Mouse (Mus musculus): Measurements from ENCODE around the gene Ankrd39.

Ankrd39 gene

GRCm38 (mm10) chr1:36572140-36572700 lies 25.0 kb upstream of the Ankrd39 start:
- no peak for DNase-seq

- peak; percentile 76 to 78 for DNase-seq
Measured at GRCm38 (mm10) chr1:36571627-36572026, 24.4 kb upstream of the Ankrd39 start.

DNA sequence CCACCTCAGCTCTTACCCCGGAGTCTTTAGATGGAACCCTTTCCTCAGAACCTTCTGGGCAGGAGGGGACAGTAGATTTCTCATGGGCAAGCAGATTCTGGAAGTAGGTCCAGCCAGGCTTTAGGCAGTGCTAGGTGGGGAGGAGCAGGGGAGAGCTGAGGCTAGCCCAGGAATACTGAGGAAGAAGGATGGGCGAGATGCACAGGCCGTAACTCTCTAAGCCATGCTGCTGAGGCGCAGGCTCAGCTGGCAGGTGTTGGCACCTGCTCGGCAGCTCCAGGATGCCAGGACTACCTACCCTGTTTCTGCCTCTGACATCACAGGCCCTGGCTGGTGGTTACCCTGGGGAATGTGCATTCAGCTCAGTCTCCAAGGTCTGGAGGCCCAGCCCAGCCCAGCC lies 23.1 kb upstream of the Ankrd39 start:
- no peak for DNase-seq

DNA sequence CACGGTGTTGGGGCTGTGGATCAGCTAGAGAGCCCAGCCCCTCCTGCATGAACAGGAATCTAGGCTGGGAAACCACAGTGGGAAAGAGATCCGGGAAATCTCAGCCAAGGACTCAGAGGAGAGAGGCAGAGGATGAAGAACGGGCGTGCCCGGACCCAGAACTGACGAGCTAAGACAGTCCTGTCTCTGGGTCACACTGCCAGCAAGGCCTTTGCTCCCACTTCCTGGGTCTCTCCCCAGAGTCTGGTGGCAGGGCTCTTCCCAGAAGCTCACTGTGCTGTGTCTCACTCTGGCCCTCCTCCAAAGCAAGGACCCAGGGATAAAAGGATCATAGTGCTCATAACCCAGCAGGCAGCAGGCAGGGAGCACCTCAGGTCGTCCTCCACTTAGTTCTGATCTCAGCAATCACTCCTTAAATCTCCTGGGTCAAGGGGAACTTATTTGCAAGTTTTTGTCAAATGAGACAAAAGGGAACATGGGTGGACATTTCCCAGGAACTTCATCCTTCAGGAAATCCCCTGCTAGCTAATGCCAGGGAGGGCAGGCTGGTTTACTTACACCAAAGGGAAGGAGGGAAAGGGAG lies 22.5 kb upstream of the Ankrd39 start:
- no peak for DNase-seq

DNA sequence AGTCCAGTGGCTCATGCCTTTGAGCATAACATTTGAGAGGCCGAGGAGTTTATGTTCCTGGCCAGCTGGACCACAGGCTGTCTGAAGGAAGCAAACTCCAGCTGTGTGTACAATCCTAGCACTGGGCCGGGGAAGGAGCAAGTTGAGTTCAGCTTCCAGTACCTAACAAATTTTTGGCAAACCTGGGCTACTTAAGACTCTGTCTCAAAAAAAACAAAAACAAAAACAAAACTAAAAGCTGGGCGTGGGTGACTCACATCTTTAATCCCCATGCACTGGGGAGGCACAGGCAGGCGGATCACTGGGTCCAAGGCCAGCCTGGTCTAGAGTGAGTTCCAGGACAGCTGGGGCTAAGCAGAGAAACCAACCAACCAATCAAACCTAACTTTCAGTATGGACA lies 21.5 kb upstream of the Ankrd39 start:
- no peak for DNase-seq

DNA sequence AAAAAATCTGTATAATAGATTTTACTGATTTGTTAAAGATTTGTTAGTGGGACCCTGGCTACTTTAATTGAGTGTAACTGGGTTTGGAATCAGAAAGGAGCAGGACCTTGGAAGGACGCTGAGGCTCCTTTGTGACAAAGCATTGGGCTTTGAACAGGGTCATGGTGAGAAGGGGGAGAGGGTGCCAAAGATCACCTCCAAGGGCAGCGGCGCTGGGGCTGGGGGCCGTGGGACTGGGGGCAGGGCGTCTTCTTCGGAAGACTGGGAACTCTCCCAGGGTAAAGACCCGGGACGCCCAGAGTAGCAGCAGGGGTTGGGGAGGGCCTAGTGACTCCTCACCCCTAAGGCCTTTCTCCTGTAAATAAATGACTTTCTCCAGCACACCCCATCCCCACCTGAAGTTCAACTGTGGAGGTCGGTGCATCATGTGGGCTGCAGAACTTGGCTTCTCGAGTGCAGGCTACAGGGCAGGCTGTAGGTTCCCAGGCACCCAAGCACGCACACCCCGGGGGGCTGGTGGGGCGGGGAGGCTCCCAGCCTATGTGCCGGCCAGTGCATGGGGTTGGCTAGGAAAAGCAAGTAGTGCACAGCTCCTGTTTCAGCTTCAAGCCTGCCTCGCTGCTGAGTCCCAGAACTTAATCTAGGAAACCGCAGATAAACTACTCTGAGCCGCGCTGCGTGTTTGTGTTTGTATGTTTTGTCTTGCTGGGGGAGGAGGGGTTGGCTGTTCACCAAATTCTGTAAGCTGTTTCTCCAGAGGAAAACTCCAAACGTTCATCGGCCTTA lies 20.8 kb upstream of the Ankrd39 start:
- no peak for DNase-seq

DNA sequence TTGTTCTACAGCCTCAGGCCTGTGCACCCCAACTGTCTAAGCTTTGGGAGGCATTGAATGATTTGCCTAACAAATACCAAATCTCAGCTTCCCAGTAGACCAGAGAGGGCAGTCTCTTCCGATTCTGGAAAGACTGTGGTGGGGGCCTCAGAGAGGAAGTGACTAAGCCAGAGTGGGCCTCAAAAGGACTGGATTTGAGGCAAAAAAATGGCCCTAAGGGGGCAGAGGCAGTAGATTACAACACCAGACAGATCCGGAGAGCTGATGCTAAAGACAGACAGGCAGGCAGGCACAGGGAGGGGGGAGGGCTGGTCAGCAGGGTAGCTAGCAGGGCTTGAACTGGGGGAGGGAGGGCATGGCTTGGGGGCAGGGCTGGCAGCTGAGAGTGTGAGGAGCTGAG lies 19.2 kb upstream of the Ankrd39 start:
- DNase-seq, result no peak

GRCm38 (mm10) chr1:36564101-36564500 lies 16.9 kb upstream of the Ankrd39 start:
- DNase-seq, result no peak

- no peak for DNase-seq
Measured at GRCm38 (mm10) chr1:36563632-36564031, 16.4 kb upstream of the Ankrd39 start.

- DNase-seq, result no peak
Measured at GRCm38 (mm10) chr1:36563197-36563596, 16.0 kb upstream of the Ankrd39 start.

DNA sequence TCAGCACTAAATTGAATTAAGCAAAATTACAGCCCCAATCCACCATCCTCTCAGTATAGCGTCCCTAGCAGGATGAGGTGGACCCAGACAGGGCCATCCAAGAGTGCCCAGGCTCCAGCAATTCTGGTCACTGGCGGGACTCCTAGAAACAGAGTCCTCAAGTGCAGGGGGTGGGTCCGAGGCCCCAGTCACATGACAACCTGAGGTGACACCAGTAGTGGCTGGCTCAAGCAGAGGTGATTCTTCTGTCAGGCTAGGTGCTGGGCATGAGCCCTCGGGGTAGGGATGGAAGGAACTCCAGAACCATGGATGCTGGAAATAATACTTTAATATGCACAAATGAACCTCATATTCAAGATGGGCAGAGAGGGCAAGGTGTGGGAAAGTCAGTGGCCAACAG lies 15.1 kb upstream of the Ankrd39 start:
- no peak for DNase-seq

GRCm38 (mm10) chr1:36560903-36561302 lies 13.7 kb upstream of the Ankrd39 start:
- DNase-seq, result peak; percentile 63 to 74

GRCm38 (mm10) chr1:36559888-36560287 lies 12.6 kb upstream of the Ankrd39 start:
- DNase-seq, result no peak

DNA sequence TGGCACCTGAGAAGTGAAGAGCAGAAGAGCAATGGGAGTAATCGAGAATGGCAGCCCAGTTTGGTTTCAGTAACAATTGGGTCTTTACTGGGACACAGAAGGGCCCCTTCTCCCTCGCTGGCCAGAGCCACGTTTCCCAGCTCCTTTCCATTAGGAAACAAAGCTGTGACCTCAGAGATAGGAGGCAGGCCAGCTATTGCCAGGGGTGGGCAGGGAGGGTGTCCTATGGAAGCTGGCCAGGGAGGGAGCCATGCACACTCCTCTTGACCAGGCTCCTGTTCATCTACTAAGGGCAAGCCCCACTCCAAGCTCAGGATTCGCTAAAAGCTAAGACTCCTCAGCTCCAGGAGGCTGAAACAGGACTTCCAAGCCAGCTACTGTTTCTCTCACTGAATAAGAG lies 12.0 kb upstream of the Ankrd39 start:
- no peak for DNase-seq

- DNase-seq, result peak in 1 of 2 experiments; percentile 48
Measured at GRCm38 (mm10) chr1:36558031-36558993, 11.1 kb upstream of the Ankrd39 start, which contains the start of gene Sema4c. Gene Sema4c, minus strand, starts transcription at chr1:36558349.

DNA sequence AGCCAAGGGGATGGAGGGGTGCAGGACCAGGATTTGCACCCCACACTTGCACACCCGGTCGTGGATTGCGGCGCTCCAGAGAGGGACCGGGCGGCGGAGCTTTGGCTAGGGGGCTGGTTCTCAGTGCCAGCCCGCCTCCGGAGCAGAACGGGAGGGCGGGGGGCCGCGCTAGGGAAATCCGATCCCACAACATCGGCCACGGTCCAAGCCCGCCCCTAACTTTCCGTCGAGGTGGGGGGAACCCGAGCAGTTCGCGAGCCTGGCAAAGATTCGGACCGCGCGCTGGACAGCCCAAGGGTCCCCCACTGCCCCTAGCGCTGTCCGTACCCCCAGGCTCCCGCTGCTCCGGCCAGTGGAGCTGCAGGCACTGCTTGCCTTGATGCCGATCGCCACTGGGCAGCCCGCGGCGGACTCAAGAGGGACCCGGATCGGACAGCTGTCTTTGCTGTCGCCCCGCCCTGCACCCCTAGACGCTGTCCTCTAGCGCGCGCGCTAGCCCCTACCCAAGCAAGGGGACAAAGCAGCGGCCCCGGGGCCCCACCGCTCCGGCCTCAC lies 10.3 kb upstream of the Ankrd39 start:
- peak; percentile 62 to 69 for DNase-seq

DNA sequence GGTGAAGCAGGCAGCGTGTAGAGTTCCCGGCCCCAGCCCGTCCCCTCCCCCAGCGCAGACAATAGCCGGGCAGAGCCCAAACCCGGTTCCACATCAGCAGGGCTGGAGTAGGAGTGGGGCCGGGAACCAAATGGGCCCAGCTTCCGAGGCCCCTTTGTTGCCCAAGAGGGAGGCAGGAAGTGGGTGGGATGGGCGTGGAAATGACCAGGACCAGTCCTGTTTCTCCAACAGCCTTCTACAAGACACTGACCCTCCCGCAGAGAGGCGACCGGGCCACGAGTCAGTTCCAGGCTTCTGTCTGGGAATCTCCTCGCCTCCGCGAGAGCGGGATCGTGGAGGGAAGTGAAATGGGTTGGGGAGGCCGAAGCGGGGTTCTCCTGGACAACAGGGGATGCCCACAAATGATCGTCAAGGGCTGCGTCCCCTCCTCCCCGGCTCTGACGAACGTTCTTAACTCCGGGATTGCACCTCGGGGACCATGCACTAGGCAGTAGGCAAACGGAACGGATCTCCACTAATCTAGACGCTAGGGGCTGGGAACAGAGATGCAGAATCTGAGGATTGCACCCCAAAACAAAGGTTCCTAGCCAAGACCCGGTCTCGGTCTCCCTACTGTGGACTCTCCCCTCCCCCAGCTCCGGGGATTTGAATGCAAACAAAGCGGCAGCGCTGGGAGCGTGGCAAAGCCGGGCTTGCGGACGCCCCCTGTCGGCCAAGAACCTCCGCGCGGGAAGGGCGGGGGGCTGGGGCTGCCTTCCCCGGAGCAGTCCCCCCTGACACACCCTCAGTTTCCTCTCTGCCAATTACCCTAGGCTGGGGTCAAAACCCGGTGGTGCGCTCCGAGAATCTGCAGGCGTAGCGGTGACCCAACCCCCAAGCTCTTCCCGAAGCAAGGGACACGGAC lies 9.6 kb upstream of the Ankrd39 start:
- DNase-seq, result peak; percentile 83 to 84

GRCm38 (mm10) chr1:36555798-36556395 lies 8.7 kb upstream of the Ankrd39 start:
- DNase-seq, result no peak

- DNase-seq, result peak in 1 of 2 experiments; percentile 45
Measured at GRCm38 (mm10) chr1:36554633-36555399, 7.6 kb upstream of the Ankrd39 start.

DNA sequence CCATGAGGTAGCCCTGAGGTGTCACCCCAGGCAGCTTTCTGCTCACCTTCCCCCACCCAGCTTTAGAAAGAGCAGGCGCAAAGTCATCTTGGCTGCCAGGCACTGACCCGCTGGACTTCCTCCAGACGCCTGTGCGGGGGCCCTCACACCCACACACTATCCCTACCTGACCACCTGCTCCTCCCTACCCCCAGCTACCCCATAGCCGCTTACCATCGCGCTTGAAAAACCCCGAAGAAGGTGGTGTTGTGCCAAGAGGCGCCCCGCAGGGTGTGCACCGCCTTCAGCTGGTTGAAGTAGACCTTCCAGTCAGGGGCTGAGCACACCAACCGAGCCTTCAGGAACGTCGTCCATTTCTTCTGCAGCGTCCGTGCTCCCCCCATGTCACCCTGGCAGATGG lies 5.3 kb upstream of the Ankrd39 start:
- DNase-seq, result no peak

Measured in kidney, adult 8-10 months (tissue).